Mouse (Mus musculus) T-cell, adult 66 days (primary cell): ENCODE results near the gene Vmn1r202. TPM values are rescaled to one million over a fixed set of nuclear protein-coding genes. Genes with fewer than 3 reads are reported as not detected.

Experiments used
- total RNA-seq, 2 experiments: library from RNA; stranded (reverse); gene quantifications; 3 replicates in 1 of 2; 4 replicates in 1 of 2; pipeline ENCODE4 v1.2.4; 2023

Vmn1r202 gene
- under 1 TPM in 1 of 2 experiments, not detected in 1; 0.12 TPM for total RNA-seq

DNA sequence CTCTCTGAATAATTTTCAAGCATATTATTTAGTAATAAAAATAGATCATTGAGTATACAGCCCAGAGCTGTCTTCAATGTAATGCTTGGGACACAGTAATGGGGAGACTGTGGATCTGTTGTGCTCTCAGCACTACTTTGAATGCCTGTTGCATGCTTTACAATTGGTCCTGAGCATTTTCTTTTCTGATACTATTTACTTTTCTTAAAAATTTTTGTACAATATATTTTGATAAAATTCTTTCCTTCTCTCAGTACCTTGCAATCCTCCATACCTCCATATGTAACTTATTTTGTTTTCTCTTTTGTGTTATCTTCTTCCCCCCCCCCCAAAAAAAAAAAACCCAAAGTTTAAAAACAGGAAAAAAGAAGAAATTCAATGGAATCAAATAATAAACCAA lies at the start of gene Vmn1r202:
Gene Vmn1r202 (minus strand): TSS at position 101 of the 400 bp plus-strand sequence.

DNA sequence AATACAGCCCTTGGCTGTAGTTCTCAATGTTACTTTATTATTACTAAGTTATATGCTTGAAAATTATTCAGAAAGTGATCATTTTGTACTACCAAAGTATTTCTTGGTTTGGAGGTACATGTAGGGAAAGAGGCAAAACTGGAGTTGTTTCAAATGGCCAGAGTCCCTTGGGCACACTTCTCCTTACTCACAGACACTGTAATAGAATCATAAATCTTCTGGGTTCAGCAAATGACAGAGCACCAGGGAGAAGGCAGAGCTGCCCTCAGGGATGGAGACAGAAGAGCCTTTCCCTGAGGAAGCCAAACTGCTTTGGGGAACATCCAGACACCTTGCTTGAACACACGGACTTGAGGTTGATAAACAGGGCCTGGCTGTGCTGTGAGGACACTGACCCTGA lies 47.7 kb upstream of the Vmn1r202 start, which contains the start of gene Vmn1r204:
Gene Vmn1r204 (plus strand): TSS at position 301 of the 400 bp plus-strand sequence.

DNA sequence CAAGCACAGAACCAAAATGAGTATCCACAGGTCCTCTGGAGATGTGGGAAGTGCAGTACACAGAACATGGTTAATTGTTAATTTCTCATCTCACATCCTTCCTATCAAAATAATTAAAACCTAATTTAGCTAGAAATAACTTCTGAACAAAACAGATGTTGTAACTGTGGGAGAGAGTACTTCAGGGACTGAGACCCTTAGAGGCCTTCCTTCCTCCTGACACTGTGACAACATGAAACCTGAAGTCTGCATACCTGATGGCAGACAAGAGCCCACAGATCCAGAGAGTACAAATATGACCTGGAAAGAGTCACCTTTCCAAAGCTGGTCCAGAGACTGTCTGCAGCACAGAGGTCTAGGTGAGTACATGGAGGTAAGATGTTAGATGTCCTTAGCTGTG lies 12.6 kb upstream of the Vmn1r202 start, which contains the start of gene Vmn1r203:
Gene Vmn1r203 (plus strand): TSS at position 301 of the 400 bp plus-strand sequence.

GRCm38 (mm10) chr13:22471623-22472022 lies 33.6 kb downstream of the Vmn1r202 start, which contains the start of gene Vmn1r201:
Gene Vmn1r201 (plus strand): TSS chr13:22471923.

Other genes with a start within 250 kb of the Vmn1r202 start
- gene Vmn1r195, start 234.9 kb downstream of the Vmn1r202 start, total RNA-seq = not detected
- not detected for gene Vmn1r196, start 215.5 kb downstream of the Vmn1r202 start, total RNA-seq
- gene Vmn1r197, start 180.8 kb downstream of the Vmn1r202 start, total RNA-seq = not detected
- not detected for gene Vmn1r198, start 155.0 kb downstream of the Vmn1r202 start, total RNA-seq
- not detected for gene Vmn1r199, start 125.6 kb downstream of the Vmn1r202 start, total RNA-seq
- not detected for gene Vmn1r200, start 115.0 kb downstream of the Vmn1r202 start, total RNA-seq
- not detected for gene Vmn1r201, start 33.5 kb downstream of the Vmn1r202 start, total RNA-seq
- under 1 TPM in 1 of 2 experiments, not detected in 1; 0.06 TPM for gene Vmn1r203, start 12.7 kb upstream of the Vmn1r202 start, total RNA-seq
- gene Vmn1r204, start 47.8 kb upstream of the Vmn1r202 start, total RNA-seq = not detected
- gene Vmn1r205, start 87.6 kb upstream of the Vmn1r202 start, total RNA-seq = not detected
- not detected for gene Vmn1r206, start 118.9 kb upstream of the Vmn1r202 start, total RNA-seq
- gene Vmn1r207-ps, start 224.2 kb upstream of the Vmn1r202 start, total RNA-seq = not detected